Mouse (Mus musculus): ENCODE results near the gene Ptges. TPM values are rescaled to one million over a fixed set of nuclear protein-coding genes. Genes with fewer than 3 reads are reported as not detected.
"Not testable (repeated sequence)": the region's sequence is repeated elsewhere in the genome, so short reads cannot be mapped to it uniquely, and the experiment has no call there.

The Ptges gene
- under 1 TPM in 1 of 2 experiments, not detected in 1; 0.09 TPM for polyA plus RNA-seq (2017; shearing (Covaris generic))

DNA sequence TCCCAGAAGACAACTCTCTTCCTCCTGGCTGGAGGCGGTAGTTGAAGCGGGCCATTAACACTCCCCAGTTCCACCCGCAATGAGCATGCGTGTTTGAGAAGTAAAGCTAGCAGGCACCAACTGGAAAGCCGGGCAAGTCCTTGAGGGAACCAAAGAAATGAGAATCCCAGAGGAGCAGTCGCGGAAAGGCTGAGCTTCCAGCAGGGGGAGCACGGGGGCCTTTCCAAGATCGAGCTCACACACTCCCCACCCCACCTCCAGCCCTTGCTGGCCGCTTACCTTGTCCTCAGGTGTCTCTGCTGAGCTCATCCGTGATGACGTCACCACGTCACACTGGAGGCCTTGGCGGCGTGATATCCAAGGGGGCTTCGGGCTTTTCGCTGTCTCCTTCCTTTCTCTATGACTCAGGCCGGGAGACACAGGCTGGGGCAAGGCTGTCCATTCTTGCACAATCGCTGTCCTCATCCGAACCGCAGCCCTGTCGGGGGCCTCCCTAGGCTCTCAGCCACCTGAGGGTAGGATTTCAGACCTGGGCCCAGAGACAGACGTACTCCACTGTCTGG is at the start of gene Ptges:
Ptges (minus strand) TSS at position 381 of the 563 bp plus-strand sequence.
- ATAC-seq: no peak

DNA sequence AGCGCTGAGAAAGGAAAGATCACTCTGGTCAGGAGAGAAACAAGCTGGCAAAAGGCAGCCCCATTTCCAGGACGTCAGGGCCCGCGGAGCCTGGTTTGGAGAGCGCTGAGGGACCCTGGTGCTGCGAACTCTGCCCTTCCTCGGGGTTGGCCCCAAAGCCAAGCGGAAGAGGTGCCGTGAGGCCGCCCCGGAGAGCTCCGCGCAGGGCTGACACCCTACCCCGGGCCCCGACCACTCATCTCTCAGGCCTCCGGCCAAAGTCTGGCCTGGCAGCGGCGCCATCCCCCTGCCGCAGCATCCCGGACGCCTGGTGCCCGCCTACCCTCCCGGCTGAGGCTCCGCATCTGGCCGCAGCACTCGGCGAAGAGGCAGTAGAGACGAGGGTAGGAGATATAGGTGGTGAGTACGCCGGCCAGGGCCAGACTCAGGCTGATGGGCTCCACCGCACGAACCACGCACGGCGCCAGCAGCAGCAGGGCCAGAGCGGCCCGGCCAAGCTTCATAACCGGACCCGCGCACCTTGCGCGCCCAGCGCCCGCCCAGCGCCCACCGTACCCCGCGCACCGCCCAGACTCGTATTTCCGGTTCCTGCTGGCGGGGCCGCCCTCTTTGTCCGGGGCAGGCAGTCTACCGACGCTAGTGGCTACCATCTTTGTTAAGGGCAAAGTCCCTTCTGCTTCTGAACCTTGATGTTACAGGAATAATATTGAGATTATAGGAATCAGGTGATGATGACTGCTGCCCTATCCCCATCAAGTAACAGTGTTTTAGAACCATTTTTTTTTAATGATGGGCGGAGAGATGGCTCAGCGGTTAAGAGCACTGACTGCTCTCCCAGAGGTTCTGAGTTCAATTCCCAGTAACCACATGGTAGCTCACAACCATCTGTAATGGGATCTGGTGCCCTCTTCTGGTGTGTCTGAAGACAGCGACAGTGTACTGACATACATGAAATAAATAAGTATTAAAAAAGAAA is 38.0 kb upstream of the Ptges start, which contains the start of gene Tor1a:
Tor1a (minus strand) TSS at position 582 of the 976 bp plus-strand sequence.
- ATAC-seq: peak; percentile 85

DNA sequence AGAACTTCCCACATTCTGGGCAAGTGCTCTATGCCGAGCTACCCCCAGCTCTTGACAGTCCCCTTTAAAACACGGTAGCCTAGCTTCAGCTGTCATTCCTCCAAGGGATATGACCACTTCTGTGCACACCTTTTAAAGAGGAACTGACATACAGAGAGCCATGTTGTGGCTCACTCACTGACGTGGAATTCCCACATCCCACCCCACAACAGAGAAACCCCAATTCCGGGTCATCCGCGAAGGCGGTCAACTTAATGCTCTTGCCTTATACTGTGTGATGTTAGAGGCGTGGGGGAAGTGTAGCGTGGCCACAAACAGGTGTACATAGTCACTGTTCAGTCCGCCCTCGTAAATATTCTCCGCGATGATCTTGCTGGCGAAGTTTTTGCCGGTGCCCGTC is 37.2 kb upstream of the Ptges start:
- ATAC-seq: peak; percentile 27

DNA sequence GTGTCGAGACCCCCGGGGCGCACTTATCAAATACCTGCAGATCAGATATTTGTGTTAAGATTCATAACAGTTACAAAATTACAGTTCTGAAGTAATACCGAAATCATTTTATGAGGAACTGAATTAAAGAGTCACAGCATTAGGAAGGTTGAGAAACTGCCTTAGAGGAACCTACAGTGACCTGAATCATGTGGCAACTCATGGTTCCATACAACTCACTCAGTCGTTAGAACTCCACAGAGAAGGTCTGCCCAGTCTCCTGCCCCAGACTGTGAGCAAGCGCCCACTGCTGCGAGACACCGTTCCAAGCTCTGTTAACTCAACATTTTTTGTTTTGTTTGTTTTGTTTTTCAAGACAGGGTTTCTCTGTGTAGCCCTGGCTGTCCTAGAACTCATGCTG is 36.0 kb upstream of the Ptges start:
- no peak for ATAC-seq

DNA sequence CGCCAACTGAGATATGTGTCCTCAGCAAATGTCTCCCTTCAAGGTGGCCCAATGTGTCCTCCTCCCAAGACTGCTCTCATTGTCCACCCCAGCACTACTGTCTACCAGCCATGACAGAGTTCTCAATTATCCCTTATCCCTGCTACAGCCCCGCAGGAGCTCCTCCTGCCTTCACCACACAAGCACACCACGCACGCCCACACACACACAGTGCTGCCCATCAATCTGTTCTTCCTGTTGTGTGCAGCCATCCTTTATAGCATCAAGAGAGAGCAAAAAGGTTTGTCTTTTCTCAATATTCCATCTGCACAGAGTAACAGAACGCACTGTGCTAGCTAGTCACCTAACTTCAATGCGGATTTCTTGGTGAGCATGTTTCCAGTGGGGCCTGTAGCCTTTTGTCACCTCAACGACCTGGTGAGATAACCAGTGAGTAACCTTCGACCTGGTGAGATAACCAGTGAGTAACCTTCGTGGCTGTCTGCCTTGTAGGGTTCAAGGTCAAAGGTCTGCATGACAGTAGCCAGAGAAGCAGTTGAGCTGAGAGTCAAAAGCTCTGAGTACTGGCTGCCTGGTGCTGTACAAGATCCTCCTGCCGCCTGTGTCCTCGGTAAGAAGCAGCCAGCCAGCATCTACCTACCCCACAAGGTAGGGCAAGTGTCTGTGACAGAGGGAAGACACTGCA is 33.0 kb upstream of the Ptges start:
- no peak for ATAC-seq

DNA sequence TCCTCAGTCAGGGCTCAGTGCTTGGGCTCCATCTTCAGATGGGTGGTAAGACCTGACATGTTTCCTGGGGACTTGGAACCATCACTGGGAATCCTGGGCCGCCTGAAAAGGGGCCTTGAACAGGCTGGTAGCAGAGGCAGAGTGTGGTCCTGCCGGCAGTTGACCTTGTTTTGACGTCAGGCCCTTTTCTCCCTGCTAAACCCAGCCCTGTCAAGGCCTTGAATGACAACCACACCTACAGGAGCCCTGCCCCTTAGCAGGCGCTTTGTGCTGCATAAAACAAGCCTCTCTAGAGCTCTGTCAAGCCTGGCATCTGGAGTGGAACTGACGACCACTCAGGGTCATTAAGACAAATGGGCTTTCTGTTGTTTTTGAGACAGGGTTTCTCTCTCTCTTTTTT is 30.2 kb upstream of the Ptges start:
- ATAC-seq: no peak

DNA sequence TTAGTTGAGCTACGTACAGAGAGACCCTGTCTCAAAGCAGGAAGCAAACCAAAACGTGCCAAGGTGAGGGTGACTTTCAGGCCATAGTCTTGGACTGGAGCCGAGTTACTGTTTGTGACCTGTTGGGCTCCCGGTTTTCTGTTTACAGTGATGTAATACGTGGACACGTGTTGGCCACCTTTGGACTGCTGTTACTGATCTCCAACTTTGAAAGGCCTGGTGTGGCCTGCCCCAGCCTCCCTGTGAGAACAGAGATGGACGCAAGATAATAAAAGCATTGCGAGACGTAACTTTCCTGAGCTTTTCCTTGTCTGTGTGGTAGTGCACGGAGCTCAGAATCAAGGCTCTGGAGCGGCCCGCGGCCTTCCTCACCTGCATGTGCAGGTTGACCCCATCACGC is 29.1 kb upstream of the Ptges start:
- ATAC-seq: no peak

DNA sequence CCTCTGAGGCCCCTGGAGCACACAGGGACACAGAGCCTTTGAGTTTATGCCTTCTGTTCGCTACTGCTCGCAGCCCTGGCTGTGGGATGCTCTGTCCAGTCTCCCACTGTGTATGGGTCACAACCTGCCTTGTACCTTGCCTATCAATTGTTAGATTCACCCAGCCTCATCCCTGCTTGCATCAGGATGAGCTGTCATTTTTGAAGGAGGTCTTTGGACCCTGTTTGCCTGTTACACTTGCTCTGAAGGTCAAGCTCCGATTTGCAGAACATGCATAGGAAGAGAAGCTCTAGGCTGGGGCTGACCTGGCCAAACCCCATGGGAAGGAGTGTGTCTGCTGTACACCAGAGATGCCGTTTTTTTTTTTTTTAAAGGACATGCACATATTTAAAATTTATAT is 27.8 kb upstream of the Ptges start:
- no peak for ATAC-seq

DNA sequence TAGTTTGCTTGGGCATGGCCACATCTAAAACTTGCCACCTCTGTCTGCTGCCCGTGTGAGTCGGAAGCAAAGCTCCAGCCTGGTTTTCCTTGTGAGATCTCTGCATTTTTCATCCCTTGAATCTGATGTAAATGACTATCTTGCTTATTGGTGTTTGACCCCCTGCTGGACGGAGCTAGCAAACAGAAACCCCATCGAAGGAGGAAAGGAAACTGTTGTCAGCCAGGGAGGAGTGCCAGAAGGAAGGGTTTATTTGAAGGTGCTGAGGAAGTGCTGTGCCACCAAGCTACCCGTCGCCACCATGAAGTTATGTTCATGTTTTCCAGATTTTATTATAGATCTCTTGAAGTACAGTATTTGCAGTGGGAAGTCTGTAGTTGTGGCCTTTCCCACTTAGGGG is 25.1 kb upstream of the Ptges start:
- ATAC-seq: no peak

DNA sequence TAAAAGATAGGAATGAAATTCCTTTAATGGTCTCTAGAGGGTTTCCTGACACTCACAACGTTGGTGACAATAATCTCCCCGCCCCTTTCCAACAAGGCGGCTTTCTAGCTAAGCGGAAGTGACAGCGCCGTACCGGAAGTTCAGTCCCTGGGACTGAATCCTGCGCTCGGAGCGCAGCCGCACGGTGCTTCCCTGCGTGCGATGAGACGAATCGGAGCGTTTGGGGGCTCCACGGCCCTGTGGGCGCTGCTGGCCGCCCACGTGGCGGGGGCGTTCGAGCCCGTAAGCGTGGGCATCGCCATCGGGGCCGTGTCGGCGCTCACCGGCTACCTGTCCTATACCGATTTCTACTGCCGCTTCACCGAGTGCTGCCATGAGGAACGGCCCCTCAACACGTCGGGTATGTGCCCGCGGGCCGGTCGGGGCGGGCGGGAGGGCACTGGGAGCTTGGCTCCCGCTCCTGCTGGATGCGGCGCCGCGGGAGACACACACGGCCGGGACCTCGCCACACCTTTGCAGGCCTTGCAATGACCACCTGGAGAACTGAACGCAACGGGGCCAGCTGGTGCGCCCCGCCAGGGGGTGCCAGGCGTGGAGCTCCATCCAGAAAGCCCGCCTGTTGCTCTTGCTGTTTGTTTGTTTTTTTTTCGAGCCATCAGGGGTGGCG is 23.3 kb upstream of the Ptges start, which contains the start of gene Tor1b:
Tor1b (plus strand) TSS at position 136 of the 667 bp plus-strand sequence.
- peak; percentile 97 for ATAC-seq

DNA sequence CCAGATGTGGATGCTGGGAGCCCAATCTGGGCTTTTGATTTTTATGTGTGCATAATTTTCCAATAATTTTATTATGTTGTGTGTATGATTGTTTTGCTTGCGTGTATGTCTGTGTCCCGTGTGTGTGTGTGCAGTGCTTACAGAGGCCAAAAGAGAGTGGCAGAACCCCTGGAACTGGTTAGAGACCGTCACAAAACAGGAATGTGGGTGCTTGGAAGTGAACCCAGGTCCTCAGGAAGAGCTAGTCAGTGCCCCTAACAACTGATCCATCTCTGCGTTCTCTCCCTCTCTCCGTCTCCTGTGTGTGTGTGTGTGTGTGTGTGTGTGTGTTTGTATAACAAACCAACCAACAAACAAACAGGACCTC is 22.8 kb upstream of the Ptges start:
- no peak for ATAC-seq

DNA sequence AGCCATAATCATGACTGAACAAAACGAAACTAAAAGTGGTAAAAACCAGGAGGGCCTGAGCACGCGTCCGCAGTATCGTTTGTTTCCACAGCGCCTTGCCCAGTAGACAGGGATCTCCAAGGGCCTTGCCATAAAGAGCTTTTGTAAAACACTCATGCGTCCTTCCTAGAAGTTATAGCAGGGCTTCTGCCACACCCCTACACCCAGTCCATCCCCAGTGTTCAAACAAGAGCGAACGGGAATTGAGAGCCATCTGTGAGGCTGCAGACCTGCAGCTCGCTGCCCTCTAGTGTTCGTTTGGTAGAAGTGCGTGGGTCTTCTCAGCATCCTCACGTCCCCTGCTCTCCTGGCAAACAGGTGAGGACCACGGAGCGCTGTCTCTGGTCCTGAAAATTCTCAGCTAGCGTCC is 12.9 kb upstream of the Ptges start:
- peak; percentile 95 for ATAC-seq

DNA sequence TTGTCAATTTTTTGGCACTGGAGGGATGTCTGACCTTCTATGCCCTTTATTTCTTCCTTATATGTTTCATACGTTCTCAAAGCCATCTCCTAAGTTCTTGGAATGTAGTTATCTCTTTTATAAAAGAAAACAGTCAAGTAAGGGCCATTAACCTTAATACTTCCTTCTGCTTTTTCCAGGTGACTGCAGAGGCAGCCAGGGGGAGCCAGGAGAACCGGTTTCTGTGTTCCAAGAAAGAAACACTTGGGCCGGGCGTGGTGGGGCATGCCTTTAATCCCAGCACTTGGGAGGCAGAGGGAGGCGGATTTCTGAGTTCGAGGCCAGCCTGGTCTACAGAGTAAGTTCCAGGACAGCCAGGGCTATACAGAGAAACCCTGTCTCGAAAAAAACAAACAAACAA is 12.5 kb upstream of the Ptges start:
- ATAC-seq: not testable (repeated sequence)

DNA sequence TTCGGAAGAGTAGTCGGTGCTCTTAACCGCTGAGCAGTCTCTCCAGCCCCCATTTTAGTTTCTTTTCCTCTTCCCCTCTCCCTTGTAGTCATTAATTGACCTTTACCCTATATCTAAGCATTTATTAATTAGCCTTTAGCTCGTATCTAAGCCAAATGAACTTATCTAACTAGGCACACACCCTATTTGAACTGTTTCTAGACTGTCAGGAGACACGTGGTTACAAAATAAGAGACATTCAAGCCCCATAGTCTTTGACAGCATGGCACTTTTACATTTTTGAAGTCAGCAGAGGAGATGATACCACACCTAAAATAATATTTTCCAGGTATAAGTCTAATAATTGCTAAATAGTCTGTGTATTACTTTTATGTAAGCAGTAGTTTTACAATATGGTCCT is 11.9 kb upstream of the Ptges start:
- no peak for ATAC-seq

DNA sequence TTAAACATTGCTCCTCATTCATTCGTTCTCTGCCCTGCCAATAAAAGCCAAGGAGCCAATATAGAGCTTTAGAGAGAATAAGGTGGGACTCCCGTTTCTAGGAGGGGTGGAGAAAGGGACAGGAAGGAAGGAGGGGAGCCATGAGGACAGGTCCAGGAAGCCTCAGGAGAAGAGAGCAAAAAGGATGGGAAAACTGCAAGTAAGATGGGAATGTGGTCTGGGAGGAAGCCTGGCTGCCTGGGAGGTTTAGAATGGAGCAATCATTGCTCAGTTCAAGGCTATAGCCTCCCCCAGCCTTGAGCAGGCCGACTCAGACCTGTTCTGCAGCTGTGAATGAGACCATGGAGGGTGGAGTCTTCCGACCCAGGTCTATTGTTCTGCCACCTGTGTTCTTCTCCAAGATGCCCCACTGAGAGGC is 8.9 kb upstream of the Ptges start:
- no peak for ATAC-seq

DNA sequence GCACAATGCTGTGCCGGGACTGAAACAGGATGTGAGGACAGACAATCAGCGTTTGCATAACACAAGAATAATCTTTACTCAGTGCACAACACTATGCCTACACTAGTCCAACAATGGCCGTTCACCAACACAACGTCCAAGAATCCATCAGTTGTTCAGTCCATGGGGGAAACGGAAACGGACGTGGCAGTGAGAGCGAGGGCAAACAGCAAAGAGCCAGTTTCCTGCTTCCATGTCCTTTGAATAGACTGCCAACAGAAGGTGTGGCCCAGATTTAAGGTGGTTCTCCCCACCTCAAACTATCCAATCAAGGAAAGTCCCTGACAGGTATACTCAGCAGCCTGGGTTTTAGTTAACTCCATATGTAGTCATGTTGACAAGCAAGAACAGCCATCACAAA is 8.1 kb upstream of the Ptges start:
- no peak for ATAC-seq

DNA sequence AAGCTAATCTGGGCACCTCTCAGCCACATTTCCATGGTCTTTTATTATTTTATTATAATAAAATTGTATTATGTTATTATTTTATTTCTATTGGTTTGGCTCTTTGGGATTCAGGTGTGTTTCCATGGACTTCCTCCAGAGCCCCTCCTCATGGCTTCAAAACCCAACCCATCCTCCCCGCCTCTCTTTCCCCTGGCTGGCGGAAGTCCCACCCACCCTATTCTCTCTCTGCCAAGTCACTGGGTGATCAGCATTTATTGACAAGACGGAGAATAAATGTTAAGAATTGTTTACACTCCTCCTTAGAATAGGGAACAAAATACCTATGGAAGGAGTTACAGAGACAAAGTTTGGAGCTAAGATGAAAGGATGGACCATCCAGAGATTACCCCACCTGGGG is 7.1 kb upstream of the Ptges start:
- no peak for ATAC-seq

DNA sequence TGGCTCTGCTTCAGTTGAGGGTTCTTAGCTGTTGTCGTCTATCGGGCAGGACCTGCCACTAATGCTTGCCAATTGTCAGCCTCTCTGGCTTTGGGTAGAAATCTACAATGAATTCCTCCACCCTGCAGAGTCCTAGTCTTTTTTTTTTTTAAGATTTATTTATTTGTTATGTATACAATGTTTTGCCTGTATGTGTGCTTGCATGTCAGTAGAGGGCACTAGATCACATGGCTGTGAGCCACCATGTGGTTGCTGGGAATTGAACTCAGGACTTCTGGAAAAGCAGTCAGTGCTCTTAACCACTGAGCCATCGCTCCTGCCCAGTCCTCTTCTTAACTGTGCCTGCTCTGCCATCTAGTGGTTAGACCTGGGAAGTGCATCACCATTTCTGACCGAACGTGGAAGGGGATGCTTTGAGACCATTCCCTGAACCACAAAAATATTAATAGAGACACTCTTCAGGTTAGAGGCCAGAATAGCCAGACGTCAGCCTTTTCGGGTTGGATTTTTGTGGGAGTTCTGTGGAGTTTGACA is 4.3 kb upstream of the Ptges start:
- peak; percentile 40 for ATAC-seq

DNA sequence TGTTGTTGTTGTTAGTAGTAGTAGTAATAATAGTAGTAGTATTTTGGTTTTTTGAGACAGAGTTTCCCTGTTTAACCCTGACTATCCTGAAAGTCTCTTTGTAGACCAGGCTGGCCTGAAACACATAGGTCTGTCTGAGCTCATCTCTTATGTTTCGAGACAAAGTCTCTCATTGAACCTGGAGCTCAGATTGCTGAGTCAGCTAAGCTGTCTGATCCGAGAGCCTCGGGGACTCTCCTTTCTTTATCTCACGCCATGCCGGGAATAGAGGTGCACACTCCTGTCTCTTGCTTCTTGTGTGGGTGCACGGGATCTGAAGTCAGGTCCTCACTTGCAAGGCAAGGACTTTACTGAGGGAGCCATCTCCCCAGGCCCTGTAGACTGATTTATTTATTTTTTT is 3.4 kb upstream of the Ptges start:
- ATAC-seq: no peak

DNA sequence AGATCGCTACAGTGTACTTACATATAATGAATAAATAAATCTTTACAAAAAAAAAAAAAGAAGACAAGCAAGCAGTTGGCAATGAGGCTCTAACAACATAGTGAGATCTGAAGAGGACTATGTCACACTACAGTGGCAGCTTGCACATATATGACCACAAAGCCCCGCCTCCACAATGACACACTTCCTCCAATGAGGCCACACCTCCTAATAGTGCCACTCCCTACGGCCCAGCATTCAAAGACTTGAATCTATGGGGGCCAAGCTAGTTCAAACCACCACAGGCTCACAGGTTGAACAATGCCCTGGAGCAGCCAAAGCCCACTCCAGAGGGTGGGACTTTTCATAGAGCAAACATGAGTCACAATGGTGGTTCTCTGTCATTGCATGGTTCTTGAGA is 2.3 kb upstream of the Ptges start:
- ATAC-seq: no peak

DNA sequence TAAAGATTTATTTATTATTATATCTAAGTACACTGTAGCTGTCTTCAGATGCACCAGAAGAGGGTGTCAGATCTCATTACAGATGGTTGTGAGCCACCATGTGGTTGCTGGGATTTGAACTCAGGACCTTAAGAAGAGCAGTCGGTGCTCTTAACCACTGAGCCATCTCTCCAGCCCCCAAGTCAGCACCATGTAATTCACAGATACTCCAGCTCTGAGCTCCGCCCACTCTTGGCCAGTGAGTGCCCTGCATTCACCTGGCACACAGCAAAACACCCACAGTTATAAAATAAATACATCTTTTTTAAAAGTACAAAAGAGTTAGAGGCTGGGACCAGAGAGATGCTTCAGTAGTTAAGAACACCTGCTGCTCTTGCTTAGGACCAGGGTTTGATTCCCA is 1.2 kb upstream of the Ptges start:
- ATAC-seq: not testable (repeated sequence)

DNA sequence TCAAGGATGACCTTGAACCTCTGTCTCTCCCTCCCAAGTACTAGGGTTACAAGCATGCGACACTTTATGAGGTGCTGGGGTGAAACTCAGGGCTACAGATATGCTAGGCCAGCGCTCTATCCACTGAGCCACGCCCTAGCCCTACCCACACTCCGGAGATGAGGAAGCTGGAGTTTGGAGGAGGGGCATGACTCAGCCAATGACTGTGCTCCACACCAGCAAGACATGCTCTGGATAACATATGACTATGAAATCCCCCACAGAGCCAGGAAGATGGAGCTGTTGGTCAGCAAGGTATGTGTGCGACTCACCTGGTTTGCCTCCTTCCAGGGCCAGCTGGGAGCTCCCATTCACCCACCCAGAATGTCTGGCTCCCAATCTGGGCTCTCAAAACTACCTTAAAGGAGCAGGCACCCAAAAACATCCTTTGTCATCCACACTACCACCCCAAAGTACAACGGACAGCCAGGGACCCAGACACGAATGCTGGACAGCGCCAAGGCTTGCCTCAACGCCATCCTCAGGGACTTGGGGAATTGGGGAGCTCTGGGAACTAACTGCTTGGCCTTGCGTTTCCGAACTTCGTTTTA is 675 bp downstream of the Ptges start:
- ATAC-seq: no peak

Data from activated CD4-positive, CD25-positive, alpha-beta regulatory T cell, adult 4 months (primary cell).